Mouse (Mus musculus): ENCODE results near the gene Magi2.

The Magi2 gene

DNA sequence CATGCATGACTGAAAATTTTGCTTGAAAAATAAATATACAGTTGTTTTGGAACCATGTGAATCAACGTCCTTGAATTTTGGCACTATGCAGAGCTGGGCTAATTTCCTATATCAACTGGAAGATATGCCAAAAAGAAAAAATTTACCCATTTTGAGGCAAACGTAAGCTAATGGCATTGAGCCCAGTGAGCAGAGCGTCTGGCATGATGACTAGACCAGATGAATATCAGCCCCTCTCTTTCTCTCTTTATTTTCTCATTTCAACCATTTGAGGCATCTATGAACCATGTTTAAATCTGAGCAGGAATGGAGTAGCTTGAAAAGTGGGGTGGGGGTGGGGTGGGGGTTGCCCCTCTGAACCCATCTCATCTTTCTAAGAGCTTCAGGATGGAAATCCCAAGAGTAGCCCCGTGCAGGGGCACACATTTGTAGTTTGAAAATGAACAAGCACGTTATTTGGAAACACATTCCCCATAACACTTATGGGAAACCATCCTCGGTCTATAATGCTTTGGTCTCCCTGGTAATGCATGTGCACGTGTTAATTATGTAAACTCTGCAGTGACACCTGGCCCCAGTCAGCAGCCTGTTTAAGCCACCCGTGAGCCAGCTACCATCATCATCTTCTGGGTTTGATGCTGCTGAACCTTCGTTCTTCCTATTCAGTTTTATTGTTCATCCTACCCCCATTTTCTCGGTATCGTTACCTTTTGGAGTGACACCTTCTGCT, 1151.4 kb downstream of the Magi2 start:
- DNase-seq (ENCODE audit: low spot score) = no peak

GRCm38 (mm10) chr5:20404533-20404932, 1177.7 kb downstream of the Magi2 start:
- DNase-seq (ENCODE audit: low spot score) = no peak

DNA sequence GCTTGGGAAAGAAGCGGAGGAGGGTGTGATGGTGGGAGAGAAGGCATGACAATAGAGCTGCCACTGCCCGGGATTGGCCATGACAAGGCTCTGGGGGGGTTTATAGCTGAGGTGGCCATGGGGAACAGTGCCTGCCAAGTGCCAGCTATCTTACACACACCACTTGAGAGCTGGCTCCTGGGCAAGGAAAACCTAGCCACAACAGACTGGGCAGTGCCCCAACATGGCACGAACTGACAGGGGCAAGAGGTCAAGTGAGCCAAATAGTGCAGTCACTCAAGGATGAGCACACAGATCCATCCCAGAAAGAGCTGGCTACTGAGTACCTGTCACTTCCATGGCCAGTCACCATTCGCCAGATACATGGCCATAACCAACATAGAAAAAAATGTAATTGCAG, 1179.8 kb downstream of the Magi2 start:
- DNase-seq (ENCODE audit: low spot score) = no peak

GRCm38 (mm10) chr5:20415320-20415719, 1188.5 kb downstream of the Magi2 start:
- DNase-seq (ENCODE audit: low spot score) = no peak

- no peak for DNase-seq (ENCODE audit: low spot score)
These were observed 1190.5 kb downstream of the Magi2 start for GRCm38 (mm10) chr5:20417348-20417747.

DNA sequence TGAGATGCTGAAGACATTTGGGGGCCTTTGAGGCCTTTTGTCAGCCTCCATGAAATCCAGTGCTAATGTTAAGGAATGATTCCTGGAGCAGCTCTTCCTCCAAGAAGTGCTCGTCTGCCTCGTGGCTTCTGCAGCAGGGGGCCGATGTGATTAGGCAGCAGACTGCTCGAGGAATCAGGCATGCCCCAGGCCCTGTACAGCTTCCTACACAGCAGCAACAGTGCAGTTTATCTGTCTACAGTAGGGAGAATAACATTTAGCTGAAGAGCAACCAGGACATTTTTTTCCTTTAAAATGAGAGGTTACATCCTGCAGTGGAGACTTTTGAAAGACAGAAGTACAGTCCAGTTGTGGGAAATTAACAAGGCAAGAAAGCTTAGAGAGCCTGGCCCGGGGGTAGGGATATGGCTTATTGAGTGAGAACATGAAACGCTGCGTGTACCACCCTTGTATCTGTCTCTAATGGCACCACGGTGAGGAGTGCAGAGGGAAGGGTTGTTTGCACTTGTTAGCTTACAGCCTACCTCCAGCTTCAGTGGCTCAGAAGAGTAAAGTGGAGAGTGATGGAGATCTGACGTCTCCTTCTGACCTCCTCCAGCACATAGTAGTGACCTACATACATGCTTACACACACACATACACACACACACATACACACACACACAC, 1205.4 kb downstream of the Magi2 start:
- no peak for DNase-seq (ENCODE audit: low spot score)

- no peak for DNase-seq (ENCODE audit: low spot score)
These were observed 1219.8 kb downstream of the Magi2 start for GRCm38 (mm10) chr5:20446471-20447174.

- DNase-seq (ENCODE audit: low spot score) = no peak
These were observed 1229.3 kb downstream of the Magi2 start for GRCm38 (mm10) chr5:20456106-20456505.

- DNase-seq (ENCODE audit: low spot score) = no peak
These were observed 1231.1 kb downstream of the Magi2 start for GRCm38 (mm10) chr5:20457742-20458510.

GRCm38 (mm10) chr5:20461709-20462108, 1234.9 kb downstream of the Magi2 start:
- no peak for DNase-seq (ENCODE audit: low spot score)

GRCm38 (mm10) chr5:20462376-20462775, 1235.5 kb downstream of the Magi2 start:
- no peak for DNase-seq (ENCODE audit: low spot score)

- no peak for DNase-seq (ENCODE audit: low spot score)
These were observed 1242.9 kb downstream of the Magi2 start for GRCm38 (mm10) chr5:20469721-20470120.

- DNase-seq (ENCODE audit: low spot score) = no peak
These were observed 1243.6 kb downstream of the Magi2 start for GRCm38 (mm10) chr5:20470466-20470865.

GRCm38 (mm10) chr5:20484505-20484904, 1257.7 kb downstream of the Magi2 start:
- DNase-seq (ENCODE audit: low spot score) = no peak

DNA sequence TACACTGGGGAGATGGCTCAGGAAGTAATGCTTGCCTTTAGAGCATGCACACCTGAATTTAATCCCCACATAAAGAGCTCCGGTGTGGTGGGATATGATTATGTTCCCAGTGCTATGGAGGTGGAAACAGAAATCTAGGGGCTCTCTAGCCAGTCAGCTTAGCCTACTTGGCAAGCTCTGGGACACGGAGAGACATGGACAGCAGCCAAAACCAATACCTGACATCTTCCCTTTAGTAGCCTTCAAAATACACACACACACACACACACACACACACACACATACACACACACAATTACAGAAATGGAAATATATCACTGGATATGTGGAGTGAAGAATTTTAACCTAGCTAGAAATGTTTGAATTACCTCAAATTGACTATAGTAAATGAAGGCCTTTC, 1265.1 kb downstream of the Magi2 start:
- no peak for DNase-seq (ENCODE audit: low spot score)

GRCm38 (mm10) chr5:20492679-20493078, 1265.8 kb downstream of the Magi2 start:
- DNase-seq (ENCODE audit: low spot score) = no peak

DNA sequence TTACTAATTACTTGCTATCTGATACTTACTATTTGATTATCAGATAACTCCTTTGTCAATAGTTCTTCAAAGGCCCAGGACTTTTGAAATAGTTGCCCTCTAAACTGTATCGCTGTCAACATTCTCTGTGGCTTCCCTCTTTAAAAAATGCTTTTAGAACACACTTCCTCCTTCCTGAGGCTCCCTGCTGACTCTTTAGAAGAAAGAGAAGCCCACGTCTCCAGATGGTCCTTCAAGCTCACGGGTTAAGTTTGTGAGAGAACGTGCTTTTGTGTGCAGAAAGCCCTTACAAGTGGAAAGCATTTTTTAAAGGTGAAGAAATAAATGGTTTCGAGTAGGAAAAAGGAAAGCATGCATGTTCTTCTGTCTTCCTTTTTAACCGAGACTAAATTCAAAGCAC, 1267.2 kb downstream of the Magi2 start:
- DNase-seq (ENCODE audit: low spot score) = no peak

DNA sequence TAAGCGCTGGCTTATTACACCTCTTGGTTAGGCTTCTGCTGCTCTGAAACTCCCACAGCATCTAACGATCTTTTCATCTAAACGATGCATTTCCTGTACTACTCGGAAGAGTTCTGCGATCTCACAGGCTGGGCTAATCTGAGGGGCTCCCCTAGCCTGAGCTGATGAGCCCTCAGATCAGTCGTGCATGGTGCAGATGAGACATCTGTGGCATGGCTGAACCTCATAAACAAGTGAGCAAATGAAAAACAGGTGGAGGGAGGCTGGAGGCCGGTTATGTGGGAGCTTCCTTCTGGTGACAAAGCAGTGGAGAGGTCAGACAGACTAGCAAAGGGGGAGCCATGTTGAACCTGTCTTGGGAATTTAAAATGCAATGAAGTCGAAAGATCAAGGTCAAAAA, 1270.1 kb downstream of the Magi2 start:
- no peak for DNase-seq (ENCODE audit: low spot score)

GRCm38 (mm10) chr5:20499031-20499600, 1272.3 kb downstream of the Magi2 start:
- DNase-seq (ENCODE audit: low spot score) = no peak

DNA sequence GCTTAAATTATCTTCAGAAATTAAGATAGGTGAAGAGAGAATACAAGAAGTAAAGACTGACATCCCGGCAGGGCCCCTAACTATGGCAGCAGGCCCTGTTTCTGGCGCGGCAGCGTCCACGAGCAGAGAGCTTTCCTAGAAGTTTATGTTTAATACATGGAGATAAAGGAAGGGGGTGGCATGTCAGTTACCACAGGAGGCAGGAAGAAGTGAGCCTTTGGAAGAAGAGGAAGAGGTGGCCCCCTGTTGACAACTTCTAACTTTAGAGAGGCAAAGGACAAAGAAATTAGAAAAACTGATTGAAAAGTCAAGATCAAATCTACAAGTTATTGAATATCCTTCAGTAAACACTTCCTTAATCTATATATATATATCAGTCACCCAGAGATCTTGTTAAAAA, 1281.8 kb downstream of the Magi2 start:
- no peak for DNase-seq (ENCODE audit: low spot score)

DNA sequence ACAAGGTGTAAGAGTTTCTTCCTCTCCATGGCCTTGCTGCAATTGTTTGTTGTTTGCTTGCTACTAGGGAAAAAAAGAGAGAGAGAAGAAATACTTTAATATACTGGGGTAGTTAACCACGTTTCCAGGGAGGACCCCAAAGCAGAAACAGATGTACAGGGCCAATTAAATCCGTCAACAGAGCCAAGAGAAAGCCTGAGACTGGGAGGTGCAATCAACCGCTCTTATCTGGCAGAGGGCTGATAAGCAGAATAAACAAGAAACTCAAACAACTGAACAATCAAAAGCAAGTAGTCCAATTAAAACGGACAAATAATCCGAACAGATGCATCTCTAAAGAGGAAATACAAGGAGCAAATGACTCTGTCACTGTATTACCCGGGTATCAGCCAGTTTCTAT, 1282.8 kb downstream of the Magi2 start:
- no peak for DNase-seq (ENCODE audit: low spot score)
